Mouse (Mus musculus): Measurements from ENCODE around the gene 4931414P19Rik.

GRCm38 (mm10) chr14:54592319-54592934 is 13.4 kb downstream of the 4931414P19Rik start:
- TF ChIP-seq USF1 (IDR thresholded peaks at IDR 0.05; ENCODE audit: low read depth), result no peak
- TF ChIP-seq CTCF (IDR thresholded peaks at IDR 0.05; ENCODE audit: control insufficient read depth, insufficient read depth, insufficient read length), result no peak
- no peak for TF ChIP-seq MAX (IDR thresholded peaks at IDR 0.05)
- TF ChIP-seq CEBPB (IDR thresholded peaks at IDR 0.05; ENCODE audit: low read depth), result no peak
